Mouse (Mus musculus) limb, embryonic 11.5 days (tissue): ENCODE data around the gene Foxn3. TPM values are rescaled to one million over a fixed set of nuclear protein-coding genes. Genes with fewer than 3 reads are reported as not detected.

Source experiments
- ATAC-seq: fragments of 200-750 bp; cut with Nextera tagmentation; 2 replicates; pipeline ENCODE4 v1.8.0; 2017; ENCODE audit warnings: low read depth; ENCODE audit not compliant: insufficient number of reproducible peaks, low FRiP score, low TSS enrichment
- DNase-seq: peaks from one replicate; pipeline ENCODE4 v3.0.0-alpha.2; 2015; ENCODE audit warnings: low spot score
- H3K27ac ChIP-seq: fragments of 300-500 bp; sonication (generic); replicated peaks from 2 replicates; pipeline ENCODE4 v1.5.1; 2014; ENCODE audit warnings: low read depth, mild to moderate bottlenecking, low read length
- H3K27me3 ChIP-seq: fragments of 300-500 bp; sonication (generic); 2 replicates; pipeline ENCODE4 v1.6.1; 2014; ENCODE audit warnings: mild to moderate bottlenecking, low read length, mixed read lengths; ENCODE audit not compliant: control insufficient read depth, insufficient read depth
- H3K36me3 ChIP-seq: fragments of 300-500 bp; sonication (generic); 2 replicates; pipeline ENCODE4 v1.6.1; 2014; ENCODE audit warnings: mild to moderate bottlenecking, low read length, moderate library complexity, mixed read lengths; ENCODE audit not compliant: control insufficient read depth, insufficient read depth
- H3K4me1 ChIP-seq: fragments of 300-500 bp; sonication (generic); 2 replicates; pipeline ENCODE4 v1.6.1; 2014; ENCODE audit warnings: low read length, mixed read lengths; ENCODE audit not compliant: control insufficient read depth, insufficient read depth
- H3K4me2 ChIP-seq: fragments of 300-500 bp; sonication (generic); 2 replicates; pipeline ENCODE4 v1.6.1; 2014; ENCODE audit warnings: low read depth, mild to moderate bottlenecking, moderate library complexity; ENCODE audit not compliant: severe bottlenecking
- H3K4me3 ChIP-seq: fragments of 300-500 bp; sonication (generic); 2 replicates; pipeline ENCODE4 v1.5.1; 2014; ENCODE audit warnings: low read depth, low read length
- H3K9ac ChIP-seq: fragments of 300-500 bp; sonication (generic); 2 replicates; pipeline ENCODE4 v1.6.1; 2014; ENCODE audit warnings: mild to moderate bottlenecking, low read length
- H3K9me3 ChIP-seq: fragments of 300-500 bp; sonication (generic); 2 replicates; pipeline ENCODE4 v1.6.1; 2016; ENCODE audit warnings: low read length; ENCODE audit not compliant: control insufficient read depth
- WGBS: fragments of 180-500 bp; shearing (Covaris S2); extraction: QIAGEN DNeasy Blood & Tissue Kit; methylation state at CpG from one replicate; pipeline ENCODE4 v1.1.7; 2014; 5-methylcytosine and 5-hydroxymethylcytosine counted together
- polyA plus RNA-seq: library from polyadenylated mRNA; unstranded; fragments of >200 nt; fragmentation: Nextera tagmentation; extraction: Ambion mirVana; gene quantifications from 2 replicates; pipeline ENCODE4 v1.2.1, GENCODE M21; 2014

Foxn3 gene
- polyA plus RNA-seq, 1 experiment from 2014 or later: 95.6 TPM

DNA sequence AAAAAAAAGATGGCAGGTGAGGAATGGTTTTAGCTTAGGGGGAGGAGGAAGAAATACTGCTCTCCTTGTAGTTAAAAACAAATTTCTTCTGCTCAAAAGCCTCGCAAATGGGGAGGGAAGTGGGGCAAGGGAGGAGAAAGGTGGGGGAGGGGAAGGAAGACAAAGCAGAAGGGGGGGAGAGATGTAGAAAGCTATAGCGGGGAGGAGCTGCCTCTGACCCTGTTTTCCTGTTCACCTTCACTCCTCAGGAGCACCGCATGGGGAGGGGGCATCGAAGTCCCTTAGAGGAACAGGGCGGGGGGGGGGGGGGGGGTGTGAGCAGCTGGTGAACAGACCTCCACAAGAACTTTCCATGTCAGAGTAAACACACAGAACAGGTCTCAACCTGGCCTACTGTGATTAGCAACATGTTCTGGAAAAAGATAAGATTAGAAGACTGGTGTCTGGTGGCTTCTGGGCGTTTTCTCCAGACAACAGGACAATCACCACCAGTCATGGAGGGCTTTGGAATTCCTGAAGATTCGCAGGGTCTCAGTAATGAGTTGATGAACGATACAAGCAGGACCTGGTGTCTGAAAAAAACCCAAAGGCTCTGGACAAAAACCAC is 231.9 kb downstream of the Foxn3 start:
- H3K4me2 ChIP-seq: no peak overlapping the region
- no peak overlapping the region for H3K9ac ChIP-seq
- H3K4me1 ChIP-seq: peaks cover 36% of the 10 kb centered on the region
- no peaks in the 10 kb centered on the region for H3K36me3 ChIP-seq
- H3K27me3 ChIP-seq: no peaks in the 10 kb centered on the region
- 41% methylated on average over 6 of the region's 8 CpGs for WGBS
- no peak for ATAC-seq
- no peaks in the 10 kb centered on the region for H3K9me3 ChIP-seq
- DNase-seq: no peak
- no peak overlapping the region for H3K27ac ChIP-seq
- H3K4me3 ChIP-seq: no peak overlapping the region

DNA sequence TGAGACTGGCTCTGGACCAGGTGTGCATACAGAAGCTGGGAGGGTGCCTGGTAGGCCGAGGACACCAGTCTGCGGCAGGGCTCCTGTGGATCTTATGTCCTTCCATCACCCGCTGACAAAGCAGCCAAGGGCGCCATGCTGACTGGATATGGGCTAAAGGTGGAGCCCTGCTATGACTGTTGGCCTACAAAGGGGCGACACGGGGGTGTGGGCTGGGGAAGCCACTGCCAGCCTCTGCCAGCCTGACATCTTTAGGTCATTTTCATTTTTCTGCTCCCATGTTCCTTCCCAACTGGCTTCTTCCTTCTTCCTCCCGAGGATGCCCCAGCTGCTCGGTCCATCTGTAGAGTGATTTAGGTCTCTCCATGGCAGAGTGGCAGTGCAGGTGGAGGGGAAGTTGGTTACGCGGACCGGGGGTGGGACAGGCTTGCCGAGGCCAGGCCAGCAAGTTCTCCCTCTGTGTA is 232.5 kb downstream of the Foxn3 start:
- Histone ChIP-seq H3K27me3 (no peaks in the 10 kb centered on the region), H3K4me1 (peaks cover 37% of the 10 kb centered on the region), H3K4me2 (no peak overlapping the region), H3K9ac (no peak overlapping the region), H3K36me3 (no peaks in the 10 kb centered on the region), H3K9me3 (no peaks in the 10 kb centered on the region), H3K4me3 (no peak overlapping the region), H3K27ac (no peak overlapping the region)
- 75% methylated on average over 12 of the region's 12 CpGs for WGBS
- DNase-seq (no peak), ATAC-seq (no peak)

DNA sequence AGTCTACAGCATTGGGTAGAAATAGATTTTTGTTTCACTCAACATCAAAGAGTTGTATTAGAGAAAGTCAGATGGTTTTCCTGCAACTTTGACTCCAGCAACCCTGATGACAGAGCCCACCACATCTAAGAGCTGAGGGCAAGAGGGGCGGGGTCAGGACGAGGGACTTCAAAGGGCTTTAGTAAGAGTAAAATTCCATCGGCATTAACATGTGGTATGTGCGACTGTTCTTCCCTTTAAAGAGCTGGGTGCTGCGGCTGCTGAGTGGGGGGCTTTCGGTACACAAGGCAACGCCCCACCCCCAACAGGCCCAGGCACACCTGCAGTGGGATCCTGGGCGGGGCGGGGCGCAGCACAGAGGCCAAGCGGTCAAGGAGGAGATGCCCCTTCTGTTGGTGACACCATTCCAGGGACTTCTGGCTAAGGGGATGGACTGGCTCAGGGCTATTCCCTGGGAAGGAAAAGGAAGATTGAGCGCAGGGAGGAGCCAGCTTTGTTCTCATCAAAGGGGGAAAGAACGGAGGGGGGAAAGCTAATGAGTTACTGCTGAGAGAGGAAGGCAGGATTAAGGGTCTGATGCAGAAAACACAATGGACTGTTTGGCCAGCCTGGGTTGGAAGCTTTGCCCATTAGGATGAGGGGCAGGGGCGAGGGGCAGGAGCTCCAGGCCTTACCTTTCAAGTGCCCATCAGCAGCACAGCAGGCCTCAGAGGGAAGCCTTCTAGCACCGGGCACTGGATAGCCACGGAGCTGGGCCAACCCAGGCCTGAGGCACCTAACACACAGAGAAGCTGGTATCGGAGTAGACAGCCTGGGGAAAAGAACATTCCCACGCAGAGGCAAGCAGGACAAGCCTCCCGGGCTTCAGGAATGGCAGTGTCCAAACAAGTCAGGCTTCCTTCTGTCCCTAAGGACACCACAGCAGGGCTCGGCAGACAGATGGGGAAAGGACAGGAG is 233.8 kb downstream of the Foxn3 start:
- no peak overlapping the region; the same call in 1 of the 2 replicates for H3K4me2 ChIP-seq
- H3K27ac ChIP-seq: peak overlapping the region; percentile 43; the same call in 1 of the 2 replicates
- H3K4me3 ChIP-seq: no peak overlapping the region
- no peaks in the 10 kb centered on the region for H3K27me3 ChIP-seq
- H3K36me3 ChIP-seq: no peaks in the 10 kb centered on the region
- H3K9ac ChIP-seq: peak overlapping the region; percentile 35
- peak; percentile 64; the same call in 1 of the 2 replicates for ATAC-seq
- 5% methylated on average over 20 of the region's 20 CpGs for WGBS
- H3K4me1 ChIP-seq: peaks cover 38% of the 10 kb centered on the region
- H3K9me3 ChIP-seq: no peaks in the 10 kb centered on the region
- peak; percentile 54 for DNase-seq

DNA sequence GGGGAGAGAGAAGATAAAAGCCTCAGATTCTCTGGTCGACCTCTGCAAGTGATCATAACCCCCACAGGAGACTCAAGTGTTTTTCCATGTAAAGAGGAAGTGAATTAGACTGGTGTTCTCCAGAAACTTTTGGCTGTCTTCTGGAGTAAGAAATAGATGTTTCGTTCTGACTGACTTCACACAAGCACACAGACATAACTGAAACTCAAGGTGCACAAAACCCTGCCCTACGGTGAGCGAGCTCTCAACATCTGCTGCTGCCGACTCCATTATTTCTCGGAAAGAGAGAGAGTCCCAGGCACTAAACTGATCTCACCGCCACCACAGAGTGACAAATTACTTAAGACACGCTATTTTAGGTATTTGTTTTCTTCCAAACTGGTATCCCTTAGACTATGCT is 237.2 kb downstream of the Foxn3 start:
- Histone ChIP-seq H3K27me3 (no peaks in the 10 kb centered on the region), H3K9ac (no peak overlapping the region), H3K4me1 (peaks cover 35% of the 10 kb centered on the region), H3K36me3 (no peaks in the 10 kb centered on the region; the same call in 1 of the 2 replicates), H3K27ac (no peak overlapping the region), H3K4me3 (no peak overlapping the region), H3K9me3 (no peaks in the 10 kb centered on the region), H3K4me2 (no peak overlapping the region)
- ATAC-seq (no peak), DNase-seq (no peak)
- WGBS: 25% methylated on average over 8 of the region's 8 CpGs

DNA sequence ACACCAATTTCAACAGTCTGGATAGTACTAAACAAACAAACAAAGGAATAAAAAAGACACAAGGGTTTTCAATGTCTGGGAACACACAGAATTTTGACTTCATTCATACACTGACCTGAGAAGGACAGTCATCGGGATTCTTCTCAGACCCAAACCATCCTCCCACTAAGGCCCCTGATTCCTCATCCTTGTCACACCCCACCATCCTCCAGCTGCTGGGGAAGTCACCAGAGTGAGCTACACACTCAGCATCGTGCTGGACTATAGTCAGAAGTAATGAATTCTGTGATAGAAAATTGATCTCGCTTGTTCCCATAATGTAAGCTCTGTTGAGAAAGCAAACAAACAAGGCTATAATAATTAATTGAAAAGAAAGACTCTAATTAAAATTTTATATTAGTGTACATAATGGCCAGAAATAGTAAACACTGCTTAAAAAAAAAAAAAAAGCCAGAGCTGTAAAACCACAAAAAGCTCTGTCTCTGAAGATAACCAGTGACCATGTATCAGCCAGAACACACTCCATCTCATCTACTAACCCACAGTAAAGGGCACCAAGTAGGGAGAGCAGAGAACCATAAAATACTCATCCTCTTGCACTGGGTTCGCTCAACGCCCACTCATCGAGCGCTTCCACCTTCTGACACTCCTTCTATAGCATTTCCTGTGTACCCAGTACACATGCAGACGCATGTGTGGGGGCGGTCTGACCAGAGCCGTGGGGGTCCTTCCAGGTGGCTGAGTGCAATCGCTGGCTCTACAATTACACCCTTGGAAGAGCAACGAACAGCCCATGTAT is 241.6 kb downstream of the Foxn3 start:
- Histone ChIP-seq H3K36me3 (no peaks in the 10 kb centered on the region; the same call in 1 of the 2 replicates), H3K9me3 (peaks cover under 1% of the 10 kb centered on the region; the same call in 1 of the 2 replicates), H3K27ac (no peak overlapping the region), H3K9ac (no peak overlapping the region), H3K27me3 (no peaks in the 10 kb centered on the region), H3K4me1 (peaks cover 14% of the 10 kb centered on the region), H3K4me2 (no peak overlapping the region), H3K4me3 (no peak overlapping the region)
- 81% methylated on average over 12 of the region's 12 CpGs for WGBS
- DNase-seq: no peak
- ATAC-seq: no peak

DNA sequence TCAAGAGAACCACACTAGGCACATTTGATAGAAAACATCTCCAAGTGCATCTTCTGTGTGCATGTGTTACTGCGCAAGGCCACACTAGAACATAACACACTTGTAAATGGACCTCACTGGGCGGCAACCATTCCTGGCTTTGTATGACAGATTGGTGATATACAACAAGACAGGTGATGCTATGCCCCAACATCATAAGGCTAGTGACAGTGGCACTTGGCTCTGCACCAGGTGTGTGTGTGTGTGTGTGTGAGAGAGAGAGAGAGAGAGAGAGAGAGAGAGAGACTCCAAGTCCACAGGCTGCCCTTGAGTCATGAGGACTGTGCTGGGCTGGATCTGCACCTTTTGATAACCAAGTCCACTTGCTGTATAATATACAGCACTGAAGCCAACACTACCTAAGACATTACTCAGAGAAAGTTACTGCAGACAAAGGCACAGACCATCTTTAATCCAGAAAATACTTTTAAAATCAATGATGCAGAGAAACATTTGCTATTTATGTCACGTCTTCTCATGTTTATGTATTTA is 242.4 kb downstream of the Foxn3 start:
- ATAC-seq (no peak), DNase-seq (no peak)
- 96% methylated on average over 3 of the region's 3 CpGs for WGBS
- H3K4me2 ChIP-seq: no peak overlapping the region
- no peak overlapping the region for H3K4me3 ChIP-seq
- no peak overlapping the region for H3K9ac ChIP-seq
- H3K9me3 ChIP-seq: peaks cover 2% of the 10 kb centered on the region; the same call in 1 of the 2 replicates
- no peaks in the 10 kb centered on the region for H3K27me3 ChIP-seq
- no peaks in the 10 kb centered on the region; the same call in 1 of the 2 replicates for H3K36me3 ChIP-seq
- H3K27ac ChIP-seq: no peak overlapping the region
- peaks cover 10% of the 10 kb centered on the region for H3K4me1 ChIP-seq

DNA sequence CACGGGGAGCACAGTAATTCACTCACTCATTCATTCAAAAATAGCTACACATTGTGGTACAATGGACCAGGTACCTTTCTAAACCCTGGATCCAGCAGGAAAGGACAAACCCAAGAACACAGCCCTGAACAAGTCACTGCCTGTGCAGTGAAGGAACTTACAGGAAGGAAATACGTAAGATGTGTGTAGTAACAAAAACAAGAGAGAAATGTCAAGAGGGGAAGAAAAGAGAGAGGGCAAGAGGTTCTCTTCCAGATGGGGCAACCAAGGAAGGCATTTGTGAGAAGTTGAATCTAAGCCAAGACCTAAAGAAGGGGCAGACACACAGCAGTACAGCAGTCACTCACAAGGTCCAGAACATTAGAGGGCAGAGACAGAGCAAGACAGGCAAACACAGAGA is 243.5 kb downstream of the Foxn3 start:
- Histone ChIP-seq H3K9me3 (peaks cover 2% of the 10 kb centered on the region; the same call in 1 of the 2 replicates), H3K4me1 (peaks cover 7% of the 10 kb centered on the region; the same call in 1 of the 2 replicates), H3K27ac (no peak overlapping the region), H3K4me3 (no peak overlapping the region), H3K36me3 (no peaks in the 10 kb centered on the region; the same call in 1 of the 2 replicates), H3K4me2 (no peak overlapping the region), H3K27me3 (no peaks in the 10 kb centered on the region), H3K9ac (no peak overlapping the region)
- DNase-seq (no peak), ATAC-seq (no peak)
- WGBS: 86% methylated on average over 2 of the region's 2 CpGs
